Mouse (Mus musculus) forebrain, embryonic 13.5 days (tissue): Measurements from ENCODE around the gene Acrbp. TPM values are rescaled to one million over a fixed set of nuclear protein-coding genes. Genes with fewer than 3 reads are reported as not detected.

Source experiments
- ATAC-seq: fragments of 200-750 bp; cut with Nextera tagmentation; 2 replicates; pipeline ENCODE4 v1.8.0; 2017
- H3K27ac ChIP-seq: fragments of 300-500 bp; sonication (generic); 2 replicates; pipeline ENCODE4 v1.5.1; 2015; ENCODE audit warnings: inconsistent platforms, mild to moderate bottlenecking, moderate library complexity
- H3K27me3 ChIP-seq: fragments of 300-500 bp; sonication (generic); 2 replicates; pipeline ENCODE4 v1.6.1; 2015; ENCODE audit warnings: mild to moderate bottlenecking, inconsistent platforms
- H3K36me3 ChIP-seq: fragments of 300-500 bp; sonication (generic); 2 replicates; pipeline ENCODE4 v1.6.1; 2015; ENCODE audit warnings: mild to moderate bottlenecking, inconsistent platforms; ENCODE audit not compliant: poor library complexity, severe bottlenecking
- H3K4me1 ChIP-seq: fragments of 300-500 bp; sonication (generic); 2 replicates; pipeline ENCODE4 v1.6.1; 2015; ENCODE audit warnings: inconsistent platforms
- H3K4me2 ChIP-seq: fragments of 300-500 bp; sonication (generic); 2 replicates; pipeline ENCODE4 v1.6.1; 2015; ENCODE audit warnings: inconsistent platforms, mild to moderate bottlenecking, moderate library complexity
- H3K4me3 ChIP-seq: fragments of 300-500 bp; sonication (generic); 2 replicates; pipeline ENCODE4 v1.5.1; 2015; ENCODE audit warnings: mild to moderate bottlenecking, inconsistent platforms
- H3K9ac ChIP-seq: fragments of 300-500 bp; sonication (generic); 2 replicates; pipeline ENCODE4 v1.6.1; 2015; ENCODE audit warnings: mild to moderate bottlenecking, inconsistent platforms
- H3K9me3 ChIP-seq: fragments of 300-500 bp; sonication (generic); replicated peaks from 2 replicates; pipeline ENCODE4 v1.6.1; 2016; ENCODE audit warnings: inconsistent platforms
- WGBS: fragments of 180-500 bp; shearing (Covaris S2); methylation state at CpG from one replicate; pipeline ENCODE4 v1.1.7; 2015; 5-methylcytosine and 5-hydroxymethylcytosine counted together
- microRNA-seq: library from miRNA; unstranded; fragments of <30 nt; microRNA quantifications from one replicate; pipeline ENCODE4, GENCODE M21; 2016
- polyA plus RNA-seq: library from polyadenylated mRNA; unstranded; fragments of >200 nt; fragmentation: Nextera tagmentation; extraction: Ambion mirVana; gene quantifications from 2 replicates; pipeline ENCODE4 v1.2.1, GENCODE M21; 2015

The Acrbp gene
- polyA plus RNA-seq, 1 experiment from 2014 or later = 19.1 TPM

DNA sequence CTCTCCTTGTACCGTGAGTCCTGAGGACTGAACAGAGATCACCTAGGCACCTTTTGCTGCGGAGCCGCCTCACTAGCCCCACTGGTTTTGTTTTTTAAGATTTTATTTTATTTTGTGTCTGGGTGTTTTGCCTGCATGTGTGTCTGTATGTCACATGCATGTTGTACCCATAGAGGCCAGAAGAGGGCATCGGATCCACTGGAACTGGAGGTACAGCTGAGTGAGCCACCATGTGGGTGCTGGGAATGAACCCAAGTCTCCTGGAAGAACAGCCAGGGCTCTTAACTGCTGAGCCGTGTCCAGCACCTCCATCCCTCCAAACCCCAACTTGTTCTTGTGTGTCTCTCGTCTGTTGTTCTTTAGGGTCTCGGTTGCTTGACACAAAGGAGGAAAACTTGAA is 61.4 kb downstream of the Acrbp start:
- Histone ChIP-seq H3K27me3 (no peaks in the 10 kb centered on the region), H3K4me3 (no peak overlapping the region), H3K9me3 (no peaks in the 10 kb centered on the region), H3K9ac (no peak overlapping the region), H3K36me3 (peaks cover 98% of the 10 kb centered on the region), H3K4me1 (no peaks in the 10 kb centered on the region), H3K27ac (no peak overlapping the region), H3K4me2 (no peak overlapping the region)
- WGBS = 90% methylated on average over 7 of the region's 7 CpGs
- no peak for ATAC-seq

DNA sequence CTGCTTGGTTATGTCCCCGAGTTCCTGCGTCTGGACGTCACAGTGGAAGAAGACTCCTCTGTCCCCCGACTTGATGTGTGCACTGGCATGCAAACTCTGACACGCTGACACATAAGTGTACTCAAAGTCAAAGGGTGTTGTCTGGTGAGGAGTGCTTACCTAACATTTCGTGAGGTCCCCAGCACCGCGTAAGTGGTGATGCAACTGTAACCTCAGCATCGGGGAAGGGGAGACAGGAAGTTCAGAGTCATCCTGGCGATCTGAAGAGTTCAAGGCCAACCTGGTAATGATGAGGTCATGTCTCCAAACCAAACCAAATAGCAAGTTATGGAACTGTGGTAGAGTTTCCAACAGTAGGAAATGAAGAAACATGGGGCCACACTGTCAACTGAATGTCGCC is 63.1 kb downstream of the Acrbp start:
- Histone ChIP-seq H3K4me2 (no peak overlapping the region), H3K36me3 (peaks cover 98% of the 10 kb centered on the region), H3K27me3 (no peaks in the 10 kb centered on the region), H3K4me3 (no peak overlapping the region), H3K9ac (no peak overlapping the region), H3K4me1 (no peaks in the 10 kb centered on the region), H3K9me3 (no peaks in the 10 kb centered on the region), H3K27ac (no peak overlapping the region)
- no peak for ATAC-seq
- WGBS = 95% methylated on average over 11 of the region's 11 CpGs

Small RNAs within 50 kb of the gene (microRNA-seq; reads per million reads assigned to microRNA genes)
- gene Mir7045 = not detected

Other genes starting within 250 kb of the Acrbp start
- 5.1 and 5.3 TPM in 2 replicates for gene Spsb2, start 241.0 kb upstream of the Acrbp start, polyA plus RNA-seq
- gene Tpi1, start 235.4 kb upstream of the Acrbp start, polyA plus RNA-seq = 467 and 491 TPM in 2 replicates
- 178 and 203 TPM in 2 replicates for gene Usp5, start 220.2 kb upstream of the Acrbp start, polyA plus RNA-seq
- gene Cdca3, start 220.1 kb upstream of the Acrbp start, polyA plus RNA-seq = 207 and 217 TPM in 2 replicates
- 0.46 and 0.74 TPM in 2 replicates for gene Gnb3, start 209.4 kb upstream of the Acrbp start, polyA plus RNA-seq
- 11.4 and 12.4 TPM in 2 replicates for gene P3h3, start 191.9 kb upstream of the Acrbp start, polyA plus RNA-seq
- 11.7 and 13.4 TPM in 2 replicates for gene Gpr162, start 185.7 kb upstream of the Acrbp start, polyA plus RNA-seq
- 0.08 TPM in 2 replicates for gene Cd4, start 161.5 kb upstream of the Acrbp start, polyA plus RNA-seq
- gene Lag3, start 138.0 kb upstream of the Acrbp start, polyA plus RNA-seq = 1.3 and 1.9 TPM in 2 replicates
- 588 and 626 TPM in 2 replicates for gene Ptms, start 129.6 kb upstream of the Acrbp start, polyA plus RNA-seq
- gene Mlf2, start 118.3 kb upstream of the Acrbp start, polyA plus RNA-seq = 398 and 409 TPM in 2 replicates
- 89.0 and 99.3 TPM in 2 replicates for gene Cops7a, start 84.2 kb upstream of the Acrbp start, polyA plus RNA-seq
- gene Pianp, start 53.0 kb upstream of the Acrbp start, polyA plus RNA-seq = 13.0 and 16.1 TPM in 2 replicates
- 18.1 and 19.9 TPM in 2 replicates for gene Zfp384, start 40.5 kb upstream of the Acrbp start, polyA plus RNA-seq
- gene Ing4, start 9.9 kb upstream of the Acrbp start, polyA plus RNA-seq = 190 and 200 TPM in 2 replicates
- 0.38 and 0.44 TPM in 2 replicates for gene Lpar5, start 18.2 kb downstream of the Acrbp start, polyA plus RNA-seq
- gene Chd4, start 46.3 kb downstream of the Acrbp start, polyA plus RNA-seq = 114 and 119 TPM in 2 replicates
- 49.1 and 58.3 TPM in 2 replicates for gene Nop2, start 82.2 kb downstream of the Acrbp start, polyA plus RNA-seq
- 11.9 and 14.4 TPM in 2 replicates for gene Iffo1, start 95.6 kb downstream of the Acrbp start, polyA plus RNA-seq
- 1,974 and 2,008 TPM in 2 replicates for gene Gapdh, start 116.8 kb downstream of the Acrbp start, polyA plus RNA-seq
- gene Ncapd2, start 142.0 kb downstream of the Acrbp start, polyA plus RNA-seq = 146 and 153 TPM in 2 replicates
- gene Mrpl51, start 142.1 kb downstream of the Acrbp start, polyA plus RNA-seq = 193 and 202 TPM in 2 replicates
- gene Vamp1, start 165.9 kb downstream of the Acrbp start, polyA plus RNA-seq = 5.4 and 6.3 TPM in 2 replicates
- gene Tapbpl, start 182.2 kb downstream of the Acrbp start, polyA plus RNA-seq = 2.2 and 3.1 TPM in 2 replicates
- gene Cd27, start 187.3 kb downstream of the Acrbp start, polyA plus RNA-seq = 1.5 and 2.0 TPM in 2 replicates
- gene Tuba3a, start 236.4 kb downstream of the Acrbp start, polyA plus RNA-seq = not detected in 2 replicates